Mouse (Mus musculus) testis, adult 2 months (tissue): Measurements from ENCODE around the gene Irx3.

Experiments
- CTCF ChIP-seq: fragments of 200-500 bp; IDR thresholded peaks from 2 replicates; pipeline ENCODE4 v1.5.1; 2012; ENCODE audit warnings: low read depth, mild to moderate bottlenecking, inconsistent platforms, low read length, moderate library complexity; ENCODE audit not compliant: control insufficient read depth, insufficient read depth, insufficient replicate concordance
- POLR2A ChIP-seq: fragments of 200-500 bp; IDR thresholded peaks from 2 replicates; pipeline ENCODE4 v1.6.1; 2012; ENCODE audit warnings: low read depth, mild to moderate bottlenecking, inconsistent platforms, low read length, moderate library complexity; ENCODE audit not compliant: control insufficient read depth

DNA sequence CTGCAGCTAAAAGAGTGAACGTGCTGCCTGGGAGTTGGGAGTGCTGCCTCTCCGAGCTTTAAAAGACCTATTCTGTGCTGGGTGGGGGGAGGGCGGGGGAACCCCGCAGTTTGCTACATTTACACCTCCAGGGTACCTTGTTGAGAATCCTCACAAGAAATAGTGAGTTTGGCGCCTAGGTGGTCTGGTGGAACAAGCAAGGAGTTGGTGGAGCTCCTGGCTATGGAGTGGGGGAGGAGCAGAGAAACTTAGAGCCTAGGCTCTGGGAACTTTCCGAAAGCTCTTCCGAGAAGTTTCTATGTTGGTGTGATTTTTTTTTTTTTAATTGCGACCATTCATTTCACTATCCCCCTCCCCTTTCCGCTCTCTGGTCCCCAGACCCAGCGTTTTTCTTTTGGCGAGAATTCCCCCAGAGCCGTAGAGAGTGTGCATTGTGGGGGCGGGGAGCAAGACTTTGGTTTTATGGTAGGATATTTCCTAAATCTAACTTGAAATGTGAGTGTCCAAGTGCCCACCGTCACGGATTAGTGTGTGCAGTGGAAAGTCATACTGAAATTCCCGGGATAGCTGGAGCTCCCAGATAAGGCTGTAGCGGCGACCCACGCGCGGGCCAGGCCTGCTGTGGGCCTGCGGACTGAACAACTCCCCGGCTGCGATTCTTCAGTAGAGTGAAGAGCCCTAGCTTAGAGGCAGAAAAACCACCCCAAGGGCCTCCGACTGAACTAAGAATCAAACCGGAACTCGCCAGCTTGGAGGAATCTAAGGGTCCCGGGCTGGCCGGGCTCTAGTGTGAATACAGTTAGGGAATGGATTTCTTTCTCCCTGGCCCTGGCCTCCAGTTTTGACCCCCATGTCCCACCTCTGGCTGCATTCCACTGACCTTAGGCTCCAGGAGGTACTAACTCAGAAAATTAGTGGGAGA is 795 bp upstream of the Irx3 start:
- TF ChIP-seq CTCF (no peak), POLR2A (no peak)
